Mouse (Mus musculus) C2C12 (cell line): Measurements from ENCODE around the gene Optc. TPM values are rescaled to one million over a fixed set of nuclear protein-coding genes. Genes with fewer than 3 reads are reported as not detected.

Source experiments
- H3K27me3 ChIP-seq: one replicate; pipeline ENCODE4 v1.6.1; 2011; ENCODE audit not compliant: control insufficient read depth, insufficient read depth, insufficient read length
- H3K36me3 ChIP-seq: one replicate; pipeline ENCODE4 v1.6.1; 2011; ENCODE audit not compliant: control insufficient read depth, insufficient read depth
- H3K4me3 ChIP-seq: one replicate; pipeline ENCODE4 v1.5.1; 2011; ENCODE audit warnings: mild to moderate bottlenecking, control low read depth; ENCODE audit not compliant: poor library complexity, insufficient read depth, severe bottlenecking
- H3K79me2 ChIP-seq: one replicate; pipeline ENCODE4 v1.6.1; 2011; ENCODE audit not compliant: control insufficient read depth, insufficient read depth
- H3K79me3 ChIP-seq: one replicate; pipeline ENCODE4 v1.6.1; 2011; ENCODE audit warnings: low read depth, control low read depth
- H3ac ChIP-seq: one replicate; pipeline ENCODE3; 2011; ENCODE audit warnings: low read depth; ENCODE audit not compliant: control insufficient read depth, insufficient read length
- CEBPB ChIP-seq: IDR thresholded peaks from one replicate; pipeline ENCODE4 v1.6.1; 2011; ENCODE audit warnings: low read depth, mild to moderate bottlenecking, control low read depth, moderate library complexity
- CTCF ChIP-seq: IDR thresholded peaks from one replicate; pipeline ENCODE4 v1.5.1; 2011; ENCODE audit not compliant: control insufficient read depth, insufficient read depth, insufficient read length
- FOSL1 ChIP-seq: IDR thresholded peaks from one replicate; pipeline ENCODE4 v1.8.0; 2011; ENCODE audit warnings: mild to moderate bottlenecking, low read length; ENCODE audit not compliant: poor library complexity, insufficient read depth, severe bottlenecking
- MAX ChIP-seq: IDR thresholded peaks from one replicate; pipeline ENCODE4 v1.6.1; 2011; ENCODE audit warnings: mild to moderate bottlenecking, control low read depth
- MYOD1 ChIP-seq: IDR thresholded peaks from one replicate; pipeline ENCODE4 v1.6.1; 2011; ENCODE audit warnings: low read depth; ENCODE audit not compliant: control insufficient read depth, insufficient read length
- MYOG ChIP-seq: IDR thresholded peaks from one replicate; pipeline ENCODE4 v1.6.1; 2011; ENCODE audit not compliant: control insufficient read depth, insufficient read length; ENCODE audit errors: extremely low read depth
- USF1 ChIP-seq: IDR thresholded peaks from one replicate; pipeline ENCODE4 v1.6.1; 2011; ENCODE audit warnings: low read depth, mild to moderate bottlenecking, control low read depth, moderate library complexity
- polyA plus RNA-seq: library from polyadenylated mRNA; unstranded; fragments of >200 nt; fragmentation: generic; extraction: Trizol; gene quantifications from one replicate; pipeline ENCODE4 v1.2.1, GENCODE M21; 2012; ENCODE audit warnings: missing spikeins

Optc gene
- polyA plus RNA-seq, 1 experiment = 0.27 TPM

- H3K4me3 ChIP-seq = no peak overlapping the region
- H3K79me3 ChIP-seq = no peaks in the 10 kb centered on the region
- H3K27me3 ChIP-seq = no peaks in the 10 kb centered on the region
- no peaks in the 10 kb centered on the region for H3K36me3 ChIP-seq
- no peak for TF ChIP-seq CTCF
- no peak for TF ChIP-seq CEBPB
- TF ChIP-seq FOSL1 = no peak
- TF ChIP-seq MYOD1 = no peak
- TF ChIP-seq USF1 = no peak
- no peak for TF ChIP-seq MAX
- no peak for TF ChIP-seq MYOG
- no peaks in the 10 kb centered on the region for H3K79me2 ChIP-seq
- no peak overlapping the region for H3ac ChIP-seq
Observed at GRCm38 (mm10) chr1:133913018-133913417, 5.2 kb upstream of the Optc start.

DNA sequence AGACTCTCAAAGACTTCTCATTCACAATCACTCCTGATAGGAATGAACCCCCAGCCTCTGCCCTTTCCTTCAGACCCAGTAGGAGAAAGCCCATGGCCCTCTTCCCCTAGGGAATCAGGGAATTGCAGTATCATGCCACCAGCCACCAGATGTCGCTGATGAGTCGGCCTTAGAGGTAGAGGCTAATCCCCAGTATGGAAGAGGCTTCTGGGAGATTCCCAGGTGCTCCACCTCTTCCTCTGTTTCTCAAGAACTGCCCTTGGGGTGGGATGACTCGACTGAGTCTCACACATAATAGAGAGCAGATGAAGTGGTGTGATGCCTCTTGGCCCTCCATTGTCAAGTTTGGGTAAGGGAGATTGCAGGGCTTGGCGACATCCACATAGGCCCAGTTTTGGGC, 3.7 kb upstream of the Optc start:
- no peaks in the 10 kb centered on the region for H3K79me3 ChIP-seq
- H3K27me3 ChIP-seq = no peaks in the 10 kb centered on the region
- TF ChIP-seq USF1 (no peak), CTCF (peak; percentile 80)
- no peak overlapping the region for H3K4me3 ChIP-seq
- H3ac ChIP-seq = no peak overlapping the region
- no peaks in the 10 kb centered on the region for H3K79me2 ChIP-seq
- no peaks in the 10 kb centered on the region for H3K36me3 ChIP-seq

DNA sequence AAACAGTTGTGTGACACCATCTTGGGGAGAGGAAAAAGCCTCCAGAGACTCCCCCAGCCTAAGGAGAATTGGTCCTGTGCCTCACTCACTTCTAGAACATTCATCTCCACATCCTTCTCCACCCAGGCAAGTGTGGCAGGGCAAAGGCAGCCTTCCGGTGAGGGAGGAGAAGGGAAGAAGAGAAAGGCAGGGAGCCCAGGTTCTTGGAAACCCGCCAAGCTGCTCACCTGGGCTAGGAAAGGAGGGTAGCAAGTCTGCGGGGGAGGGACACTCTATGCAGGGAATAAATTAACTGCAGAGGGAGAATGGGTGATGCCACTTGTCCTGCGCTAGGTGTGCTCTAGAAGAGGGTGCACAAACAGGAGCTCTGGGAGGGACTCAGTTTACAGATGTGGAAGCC, 3.2 kb upstream of the Optc start:
- no peaks in the 10 kb centered on the region for H3K27me3 ChIP-seq
- no peaks in the 10 kb centered on the region for H3K79me2 ChIP-seq
- TF ChIP-seq MYOD1 (no peak), FOSL1 (no peak), CTCF (no peak), CEBPB (no peak), USF1 (no peak), MAX (no peak), MYOG (no peak)
- H3ac ChIP-seq = no peak overlapping the region
- H3K79me3 ChIP-seq = no peaks in the 10 kb centered on the region
- H3K4me3 ChIP-seq = no peak overlapping the region
- H3K36me3 ChIP-seq = no peaks in the 10 kb centered on the region

GRCm38 (mm10) chr1:133910108-133910507, 2.3 kb upstream of the Optc start:
- H3K4me3 ChIP-seq = no peak overlapping the region
- TF ChIP-seq CTCF (no peak), CEBPB (no peak), MYOD1 (no peak), FOSL1 (no peak), USF1 (no peak), MYOG (no peak), MAX (no peak)
- no peaks in the 10 kb centered on the region for H3K36me3 ChIP-seq
- no peaks in the 10 kb centered on the region for H3K79me2 ChIP-seq
- no peak overlapping the region for H3ac ChIP-seq
- H3K27me3 ChIP-seq = no peaks in the 10 kb centered on the region
- no peaks in the 10 kb centered on the region for H3K79me3 ChIP-seq

DNA sequence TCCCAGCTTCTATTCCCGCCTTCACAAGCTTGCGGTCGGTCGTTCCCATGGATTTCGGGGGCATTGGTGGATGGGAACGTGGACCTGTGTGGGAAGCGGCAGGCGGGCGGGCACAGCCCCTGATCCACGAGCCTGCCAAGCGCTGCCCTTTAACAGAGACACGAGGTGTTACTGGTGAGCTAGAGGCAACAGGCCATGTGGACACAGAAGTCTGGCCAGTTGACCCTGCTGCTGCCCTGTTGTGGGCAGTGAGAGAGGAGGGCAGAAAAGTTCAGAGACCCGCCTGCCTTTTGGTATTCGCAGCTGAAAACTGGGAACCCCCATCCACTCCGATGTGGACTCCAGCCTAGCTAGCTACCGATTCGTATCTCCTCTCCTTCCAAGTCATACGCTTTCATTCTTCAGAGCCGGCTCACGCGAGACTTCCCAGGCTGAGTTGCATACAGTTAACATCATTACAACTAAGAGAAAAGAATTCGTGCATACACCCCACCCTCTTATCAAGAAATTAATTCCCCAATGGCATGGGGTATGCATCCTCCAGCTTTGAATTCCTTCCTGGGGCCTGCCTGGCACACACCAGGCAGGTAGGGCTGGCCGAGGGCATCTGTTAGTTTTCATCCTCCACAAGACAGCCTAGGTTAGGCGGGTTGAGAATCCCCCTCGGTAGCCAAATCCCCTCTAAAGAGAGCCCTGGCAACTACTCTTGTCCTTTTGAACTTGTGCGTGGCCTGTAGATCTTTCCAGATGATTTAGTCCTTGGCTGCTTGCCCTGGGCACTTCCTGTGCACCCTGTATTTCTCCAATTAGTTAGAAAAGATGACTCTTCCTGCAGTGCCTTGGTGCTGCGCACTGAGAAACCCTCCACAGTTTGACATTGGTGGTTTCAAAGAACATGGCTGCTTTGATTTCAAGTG, 1.1 kb upstream of the Optc start:
- H3ac ChIP-seq = peak overlapping the region; percentile 59
- H3K4me3 ChIP-seq = no peak overlapping the region
- no peaks in the 10 kb centered on the region for H3K36me3 ChIP-seq
- H3K79me2 ChIP-seq = no peaks in the 10 kb centered on the region
- TF ChIP-seq CTCF (no peak), MYOG (no peak), MAX (no peak), USF1 (no peak), FOSL1 (no peak), MYOD1 (no peak), CEBPB (no peak)
- H3K27me3 ChIP-seq = no peaks in the 10 kb centered on the region
- no peaks in the 10 kb centered on the region for H3K79me3 ChIP-seq
